Mouse (Mus musculus): ENCODE results near the gene Phf19. TPM values are rescaled to one million over a fixed set of nuclear protein-coding genes. Genes with fewer than 3 reads are reported as not detected.

The Phf19 gene
- polyA plus RNA-seq (2015; fragmentation: Nextera tagmentation; extraction: Ambion mirVana) = 1.3 and 1.6 TPM in 2 replicates

- ATAC-seq (peak; percentile 42), DNase-seq (ENCODE audit: low spot score) (peak; percentile 28)
- Histone ChIP-seq H3K4me3 (ENCODE audit: low read depth, low read length) (peak within 1 kb of the TSS; percentile 59), H3K27ac (ENCODE audit: low read length) (peak within 1 kb of the TSS; percentile 5; the same call in 1 of the 2 replicates), H3K9ac (replicated peaks; ENCODE audit: low read depth) (peak within 1 kb of the TSS; percentile 32), H3K4me1 (ENCODE audit: insufficient read depth, low read depth, low read length) (peaks cover 7% of the 10 kb centered on the region; the same call in 1 of the 2 replicates), H3K27me3 (replicated peaks; ENCODE audit: insufficient read depth, low read length) (no peaks in the 10 kb centered on the region), H3K9me3 (ENCODE audit: low read length) (no peaks in the 10 kb centered on the region), H3K36me3 (ENCODE audit: insufficient read depth, low read length) (no peaks in the 10 kb centered on the region), H3K4me2 (replicated peaks; ENCODE audit: low read depth, low read length) (peak within 1 kb of the TSS; percentile 99)
- TF ChIP-seq CTCF (IDR thresholded peaks at IDR 0.05) (no peak), EP300 (IDR thresholded peaks at IDR 0.05) (no peak)
- 1% methylated on average over 53 of the region's 64 CpGs for WGBS
These were observed at the start of gene Phf19 for GRCm38 (mm10) chr2:34913218-34914068. Phf19 (minus strand) TSS chr2:34914026.

- WGBS = 65% methylated on average over 13 of the region's 13 CpGs
- H3K4me3 ChIP-seq (ENCODE audit: low read depth, low read length) = no peak overlapping the region
- no peaks in the 10 kb centered on the region; the same call in 1 of the 2 replicates for H3K4me1 ChIP-seq (ENCODE audit: insufficient read depth, low read depth, low read length)
- no peak overlapping the region for H3K4me2 ChIP-seq (replicated peaks; ENCODE audit: low read depth, low read length)
- H3K9ac ChIP-seq (replicated peaks; ENCODE audit: low read depth) = no peak overlapping the region
- no peak overlapping the region for H3K27ac ChIP-seq (ENCODE audit: low read length)
- H3K36me3 ChIP-seq (ENCODE audit: insufficient read depth, low read length) = no peaks in the 10 kb centered on the region
- peak; percentile 45 for DNase-seq (ENCODE audit: low spot score)
- no peak for ATAC-seq
- TF ChIP-seq EP300 (IDR thresholded peaks at IDR 0.05) (no peak), CTCF (IDR thresholded peaks at IDR 0.05) (no peak)
- no peaks in the 10 kb centered on the region for H3K27me3 ChIP-seq (replicated peaks; ENCODE audit: insufficient read depth, low read length)
- H3K9me3 ChIP-seq (ENCODE audit: low read length) = no peaks in the 10 kb centered on the region
These were observed 49.6 kb upstream of the Phf19 start for GRCm38 (mm10) chr2:34963371-34963956.

- Histone ChIP-seq H3K27me3 (replicated peaks; ENCODE audit: insufficient read depth, low read length) (no peaks in the 10 kb centered on the region), H3K27ac (ENCODE audit: low read length) (no peak overlapping the region), H3K4me3 (ENCODE audit: low read depth, low read length) (no peak overlapping the region), H3K36me3 (ENCODE audit: insufficient read depth, low read length) (no peaks in the 10 kb centered on the region), H3K4me1 (ENCODE audit: insufficient read depth, low read depth, low read length) (no peaks in the 10 kb centered on the region; the same call in 1 of the 2 replicates), H3K9ac (replicated peaks; ENCODE audit: low read depth) (no peak overlapping the region), H3K9me3 (ENCODE audit: low read length) (no peaks in the 10 kb centered on the region), H3K4me2 (replicated peaks; ENCODE audit: low read depth, low read length) (no peak overlapping the region)
- no peak for ATAC-seq
- DNase-seq (ENCODE audit: low spot score) = peak; percentile 25
- 49% methylated on average over 9 of the region's 9 CpGs for WGBS
- TF ChIP-seq CTCF (IDR thresholded peaks at IDR 0.05) (no peak), EP300 (IDR thresholded peaks at IDR 0.05) (no peak)
These were observed 49.1 kb upstream of the Phf19 start for GRCm38 (mm10) chr2:34962893-34963292.

- TF ChIP-seq CTCF (IDR thresholded peaks at IDR 0.05) = no peak
- TF ChIP-seq EP300 (IDR thresholded peaks at IDR 0.05) = no peak
- no peaks in the 10 kb centered on the region for H3K27me3 ChIP-seq (replicated peaks; ENCODE audit: insufficient read depth, low read length)
- H3K4me2 ChIP-seq (replicated peaks; ENCODE audit: low read depth, low read length) = no peak overlapping the region
- no peaks in the 10 kb centered on the region; the same call in 1 of the 2 replicates for H3K4me1 ChIP-seq (ENCODE audit: insufficient read depth, low read depth, low read length)
- H3K9ac ChIP-seq (replicated peaks; ENCODE audit: low read depth) = no peak overlapping the region
- WGBS = 65% methylated on average over 2 of the region's 2 CpGs
- H3K27ac ChIP-seq (ENCODE audit: low read length) = 0 out of 2 replicates have a peak overlapping the region, but pooled peaks have one; percentile 87
- DNase-seq (ENCODE audit: low spot score) (no peak), ATAC-seq (no peak)
- H3K9me3 ChIP-seq (ENCODE audit: low read length) = no peaks in the 10 kb centered on the region
- no peaks in the 10 kb centered on the region for H3K36me3 ChIP-seq (ENCODE audit: insufficient read depth, low read length)
- no peak overlapping the region for H3K4me3 ChIP-seq (ENCODE audit: low read depth, low read length)
These were observed 48.4 kb upstream of the Phf19 start for GRCm38 (mm10) chr2:34962211-34962610.

- peak; percentile 89 for ATAC-seq
- Histone ChIP-seq H3K9ac (replicated peaks; ENCODE audit: low read depth) (peak within 1 kb of the TSS; percentile 44), H3K4me1 (ENCODE audit: insufficient read depth, low read depth, low read length) (no peaks in the 10 kb centered on the region; the same call in 1 of the 2 replicates), H3K9me3 (ENCODE audit: low read length) (no peaks in the 10 kb centered on the region), H3K4me2 (replicated peaks; ENCODE audit: low read depth, low read length) (peak within 1 kb of the TSS; percentile 71), H3K36me3 (ENCODE audit: insufficient read depth, low read length) (no peaks in the 10 kb centered on the region), H3K4me3 (ENCODE audit: low read depth, low read length) (peak within 1 kb of the TSS; percentile 37), H3K27me3 (replicated peaks; ENCODE audit: insufficient read depth, low read length) (no peaks in the 10 kb centered on the region), H3K27ac (ENCODE audit: low read length) (peak within 1 kb of the TSS; percentile 87)
- DNase-seq (ENCODE audit: low spot score) = peak; percentile 78
- 10% methylated on average over 19 of the region's 20 CpGs for WGBS
- TF ChIP-seq EP300 (IDR thresholded peaks at IDR 0.05) = no peak
- TF ChIP-seq CTCF (IDR thresholded peaks at IDR 0.05) = peak; percentile 29
These were observed 47.7 kb upstream of the Phf19 start, which contains the start of gene Traf1 for GRCm38 (mm10) chr2:34961481-34962036. Traf1 (minus strand) TSS chr2:34961772.

GRCm38 (mm10) chr2:34960966-34961365 lies 47.1 kb upstream of the Phf19 start:
- Histone ChIP-seq H3K27ac (ENCODE audit: low read length) (peak overlapping the region; percentile 87), H3K9me3 (ENCODE audit: low read length) (no peaks in the 10 kb centered on the region), H3K27me3 (replicated peaks; ENCODE audit: insufficient read depth, low read length) (no peaks in the 10 kb centered on the region), H3K36me3 (ENCODE audit: insufficient read depth, low read length) (no peaks in the 10 kb centered on the region), H3K4me3 (ENCODE audit: low read depth, low read length) (peak overlapping the region; percentile 37), H3K4me1 (ENCODE audit: insufficient read depth, low read depth, low read length) (no peaks in the 10 kb centered on the region; the same call in 1 of the 2 replicates), H3K9ac (replicated peaks; ENCODE audit: low read depth) (peak overlapping the region; percentile 44), H3K4me2 (replicated peaks; ENCODE audit: low read depth, low read length) (peak overlapping the region; percentile 71)
- ATAC-seq (peak; percentile 5; the same call in 1 of the 2 replicates), DNase-seq (ENCODE audit: low spot score) (no peak)
- TF ChIP-seq CTCF (IDR thresholded peaks at IDR 0.05) (no peak), EP300 (IDR thresholded peaks at IDR 0.05) (no peak)
- 51% methylated on average over 6 of the region's 6 CpGs for WGBS
